Mouse (Mus musculus): ENCODE results near the gene Usp31.

GRCm38 (mm10) chr7:121711171-121711570 is 4.1 kb upstream of the Usp31 start:
- no peak for TF ChIP-seq CTCF (IDR thresholded peaks at IDR 0.05)
- no peak for TF ChIP-seq EP300 (IDR thresholded peaks at IDR 0.05; ENCODE audit: insufficient read depth, low read depth, low read length)
- TF ChIP-seq POLR2A (IDR thresholded peaks at IDR 0.05; ENCODE audit: insufficient read depth, low read depth, low read length) = no peak

Measured in heart, adult 2 months (tissue).